Mouse (Mus musculus): ENCODE results near the gene Srek1ip1. TPM values are rescaled to one million over a fixed set of nuclear protein-coding genes. Genes with fewer than 3 reads are reported as not detected.
A peak's percentile ranks its signal among the peaks of the same experiment; 100 is the strongest.

The Srek1ip1 gene
- total and polyA plus RNA-seq, 3 experiments: 10.7 to 26.1 TPM; not detected in 1

GRCm38 (mm10) chr13:104816635-104817571 is 24.6 kb downstream of the Srek1ip1 start, which contains the start of gene Cwc27 (continued):
- TF ChIP-seq ZC3H11A (IDR thresholded peaks at IDR 0.05; ENCODE audit: low read depth, low read length) (no peak), TAL1 (IDR thresholded peaks at IDR 0.05; ENCODE audit: low read length) (no peak), CTCF (IDR thresholded peaks at IDR 0.05 in 2 of 3, conservative IDR thresholded peaks at IDR 0.05 in 1 of 3; ENCODE audit: control insufficient read depth in 1 of 3, insufficient read depth in 1 of 3, low read depth in 2 of 3, low read length in 3 of 3, poor library complexity in 1 of 3, severe bottlenecking in 1 of 3) (no peak), SMC3 (IDR thresholded peaks at IDR 0.05; ENCODE audit: low read depth, low read length) (no peak), NELFE (IDR thresholded peaks at IDR 0.05; ENCODE audit: low read depth, low read length) (peak; percentile 52), MAX (IDR thresholded peaks at IDR 0.05; ENCODE audit: low read length) (peak; percentile 6; the same call in 1 of the 2 replicates)

DNA sequence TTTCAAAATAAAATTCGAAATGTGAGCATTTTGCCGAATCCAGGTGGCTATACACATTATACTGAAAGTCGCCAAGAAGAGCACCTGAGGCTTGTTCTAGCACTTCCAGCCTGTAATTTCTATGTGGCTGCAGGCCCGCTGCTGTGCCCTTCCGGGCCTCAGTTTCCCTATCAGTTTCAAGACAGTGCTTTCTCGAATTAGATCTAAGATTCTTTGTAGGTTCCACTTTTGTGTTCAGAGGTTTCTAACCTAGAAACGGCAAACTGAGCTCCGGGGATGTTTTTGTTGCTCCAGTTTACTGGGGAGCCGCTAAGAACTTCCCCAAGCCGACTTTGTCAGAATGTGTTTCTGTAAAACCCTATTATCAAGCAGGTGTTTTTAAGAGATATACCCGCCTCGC is 25.4 kb downstream of the Srek1ip1 start:
- peak overlapping the region; percentile 80 for H3K27ac ChIP-seq (ENCODE audit: control insufficient read depth, low read depth, low read length)

DNA sequence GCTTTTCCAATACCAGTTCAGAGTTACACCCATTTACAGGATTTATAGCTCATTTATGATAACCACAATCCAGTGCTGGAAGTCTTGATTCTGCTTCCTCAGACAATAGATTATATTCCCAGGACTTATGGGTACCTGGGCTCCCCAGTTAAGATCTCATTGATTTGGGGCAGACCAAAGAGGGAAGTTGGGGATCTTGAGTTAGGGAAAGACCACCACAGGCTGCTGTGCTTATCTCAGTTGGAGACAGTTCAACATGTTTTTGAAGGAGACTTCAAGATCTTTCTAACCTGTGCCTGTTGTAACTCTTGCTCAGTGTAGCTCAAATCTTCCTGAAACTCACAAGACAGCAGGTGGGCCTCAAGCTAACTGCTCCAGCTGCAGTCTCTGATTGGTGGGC is 28.9 kb downstream of the Srek1ip1 start:
- peak overlapping the region; percentile 52 for H3K27ac ChIP-seq (ENCODE audit: control insufficient read depth, low read depth, low read length)
- H3K27me3 ChIP-seq (ENCODE audit: control insufficient read depth in 1 of 2, insufficient read depth in 2 of 2, low read length in 2 of 2): no peaks in the 10 kb centered on the region
- no peak overlapping the region for H3K9ac ChIP-seq (ENCODE audit: control insufficient read depth, low read depth, low read length, poor library complexity, severe bottlenecking)
- DNase-seq (ENCODE audit: low read depth, low spot score): peak; percentile 66
- no peaks in the 10 kb centered on the region for H3K9me3 ChIP-seq (replicated peaks; ENCODE audit: insufficient read depth, low read length)
- H3K4me1 ChIP-seq (ENCODE audit: control insufficient read depth in 1 of 2, insufficient read depth in 2 of 2, low read length in 2 of 2): peaks cover 24 to 26% of the 10 kb centered on the region in 2 experiments
- peaks cover 2 to 45% of the 10 kb centered on the region in 2 experiments; a peak in 3 of 4 replicates for H3K36me3 ChIP-seq (ENCODE audit: control insufficient read depth in 1 of 2, insufficient read depth in 2 of 2, low read length in 2 of 2)
- peaks cover 22% of the 10 kb centered on the region for H3K79me2 ChIP-seq (ENCODE audit: control insufficient read depth, insufficient read depth, low read length, poor library complexity)
- no peak overlapping the region for H3K4me3 ChIP-seq (ENCODE audit: control insufficient read depth in 1 of 2, insufficient read depth in 1 of 2, low read depth in 2 of 2, low read length in 2 of 2)
- TF ChIP-seq ETS1 (IDR thresholded peaks at IDR 0.05; ENCODE audit: low read depth, low read length) (no peak; the same call in 1 of the 2 replicates), MXI1 (IDR thresholded peaks at IDR 0.05; ENCODE audit: low read depth, low read length) (no peak), CTCF (IDR thresholded peaks at IDR 0.05 in 2 of 3, conservative IDR thresholded peaks at IDR 0.05 in 1 of 3; ENCODE audit: control insufficient read depth in 1 of 3, insufficient read depth in 1 of 3, low read depth in 2 of 3, low read length in 3 of 3, poor library complexity in 1 of 3, severe bottlenecking in 1 of 3) (no peak), MYB (IDR thresholded peaks at IDR 0.05; ENCODE audit: low read depth, low read length) (no peak), RAD21 (IDR thresholded peaks at IDR 0.05; ENCODE audit: low read depth, low read length) (no peak), BHLHE40 (IDR thresholded peaks at IDR 0.05; ENCODE audit: borderline replicate concordance, low read depth, low read length) (no peak), ZNF384 (IDR thresholded peaks at IDR 0.05; ENCODE audit: low read depth, low read length) (no peak), MYC (IDR thresholded peaks at IDR 0.05; ENCODE audit: low read depth, low read length) (no peak), ZC3H11A (IDR thresholded peaks at IDR 0.05; ENCODE audit: low read depth, low read length) (0 out of 2 replicates have a peak, but pooled peaks have one; percentile 5), MAX (IDR thresholded peaks at IDR 0.05; ENCODE audit: low read length) (no peak), HCFC1 (IDR thresholded peaks at IDR 0.05; ENCODE audit: low read depth, low read length) (no peak), KAT2A (conservative IDR thresholded peaks at IDR 0.05; ENCODE audit: low read depth, low read length) (no peak), GATA1 (IDR thresholded peaks at IDR 0.05; ENCODE audit: low read depth, low read length) (peak; percentile 72; the same call in 1 of the 2 replicates), USF2 (IDR thresholded peaks at IDR 0.05; ENCODE audit: borderline replicate concordance in 1 of 2, insufficient read depth in 1 of 2, low read depth in 1 of 2, low read length in 2 of 2) (no peak), RCOR1 (IDR thresholded peaks at IDR 0.05; ENCODE audit: low read depth, low read length) (peak; percentile 73), MAZ (IDR thresholded peaks at IDR 0.05; ENCODE audit: low read depth, low read length) (no peak), GABPA (IDR thresholded peaks at IDR 0.05; ENCODE audit: low read depth, low read length) (no peak), NELFE (IDR thresholded peaks at IDR 0.05; ENCODE audit: low read depth, low read length) (no peak)

More for the DNA sequence above, 25.4 kb downstream of the Srek1ip1 start:
- H3K4me1 ChIP-seq (ENCODE audit: control insufficient read depth in 1 of 2, insufficient read depth in 2 of 2, low read length in 2 of 2): peaks cover 10 to 15% of the 10 kb centered on the region in 2 experiments
- no peaks in the 10 kb centered on the region for H3K27me3 ChIP-seq (ENCODE audit: control insufficient read depth in 1 of 2, insufficient read depth in 2 of 2, low read length in 2 of 2)
- H3K79me2 ChIP-seq (ENCODE audit: control insufficient read depth, insufficient read depth, low read length, poor library complexity): peaks cover 16% of the 10 kb centered on the region
- H3K9me3 ChIP-seq (replicated peaks; ENCODE audit: insufficient read depth, low read length): no peaks in the 10 kb centered on the region
- DNase-seq (ENCODE audit: low read depth, low spot score): peak; percentile 74
- peaks cover 0 to 28% of the 10 kb centered on the region in 2 experiments; a peak in 2 of 4 replicates for H3K36me3 ChIP-seq (ENCODE audit: control insufficient read depth in 1 of 2, insufficient read depth in 2 of 2, low read length in 2 of 2)
- H3K4me3 ChIP-seq (ENCODE audit: control insufficient read depth in 1 of 2, insufficient read depth in 1 of 2, low read depth in 2 of 2, low read length in 2 of 2): peak overlapping the region; percentile 83 to 96
- H3K9ac ChIP-seq (ENCODE audit: control insufficient read depth, low read depth, low read length, poor library complexity, severe bottlenecking): peak overlapping the region; percentile 96
- TF ChIP-seq UBTF (IDR thresholded peaks at IDR 0.05; ENCODE audit: borderline replicate concordance, insufficient read depth, low read depth, low read length) (no peak), NELFE (IDR thresholded peaks at IDR 0.05; ENCODE audit: low read depth, low read length) (no peak), MXI1 (IDR thresholded peaks at IDR 0.05; ENCODE audit: low read depth, low read length) (no peak), MEF2A (IDR thresholded peaks at IDR 0.05; ENCODE audit: extremely low read depth, insufficient replicate concordance, low read depth, low read length, poor library complexity, severe bottlenecking) (no peak), EP300 (IDR thresholded peaks at IDR 0.05; ENCODE audit: low read depth in 1 of 2, low read length in 2 of 2) (peak in 1 of 2 experiments; percentile 34; a peak in 1 of 4 replicates), USF2 (IDR thresholded peaks at IDR 0.05; ENCODE audit: borderline replicate concordance in 1 of 2, insufficient read depth in 1 of 2, low read depth in 1 of 2, low read length in 2 of 2) (no peak), TAL1 (IDR thresholded peaks at IDR 0.05; ENCODE audit: low read length) (peak; percentile 47; the same call in 1 of the 2 replicates), TCF12 (IDR thresholded peaks at IDR 0.05; ENCODE audit: low read depth, low read length) (peak; percentile 17; the same call in 1 of the 2 replicates), CHD2 (IDR thresholded peaks at IDR 0.05; ENCODE audit: low read length) (no peak), TBP (IDR thresholded peaks at IDR 0.05; ENCODE audit: low read depth, low read length) (no peak; the same call in 1 of the 2 replicates), POLR2AphosphoS5 (IDR thresholded peaks at IDR 0.05; ENCODE audit: borderline replicate concordance, low read depth, low read length) (no peak), GATA1 (IDR thresholded peaks at IDR 0.05; ENCODE audit: low read depth, low read length) (peak; percentile 21; the same call in 1 of the 2 replicates), HCFC1 (IDR thresholded peaks at IDR 0.05; ENCODE audit: low read depth, low read length) (0 out of 2 replicates have a peak, but pooled peaks have one; percentile 2), USF1 (IDR thresholded peaks at IDR 0.05; ENCODE audit: low read depth, low read length) (no peak)
